Mouse (Mus musculus) embryo, embryonic 11.5 days (tissue): ENCODE measurements around the gene Slc39a2.
A peak's percentile ranks its signal among the peaks of the same experiment; 100 is the strongest.
"Not testable (repeated sequence)": the region's sequence is repeated elsewhere in the genome, so short reads cannot be mapped to it uniquely, and the experiment has no call there.

Source experiments
- DNase-seq: peaks from one replicate; pipeline ENCODE4 v3.0.0-alpha.2; 2012; ENCODE audit warnings: low read depth, low spot score

Slc39a2 gene

GRCm38 (mm10) chr14:51892191-51892939, at the start of gene Slc39a2:
Slc39a2 (plus strand) TSS chr14:51892889.
- no peak for DNase-seq

- no peak for DNase-seq
Measured at GRCm38 (mm10) chr14:51843882-51844281, 48.8 kb upstream of the Slc39a2 start.

- no peak for DNase-seq
Measured at GRCm38 (mm10) chr14:51846566-51846965, 46.1 kb upstream of the Slc39a2 start.

- not testable (repeated sequence) for DNase-seq
Measured at GRCm38 (mm10) chr14:51851006-51851405, 41.7 kb upstream of the Slc39a2 start.

- DNase-seq: no peak
Measured at GRCm38 (mm10) chr14:51853399-51853798, 39.3 kb upstream of the Slc39a2 start, which contains the start of gene Ear6. Ear6 (plus strand) TSS chr14:51853699.

- not testable (repeated sequence) for DNase-seq
Measured at GRCm38 (mm10) chr14:51855280-51855679, 37.4 kb upstream of the Slc39a2 start.

GRCm38 (mm10) chr14:51863603-51864002, 29.1 kb upstream of the Slc39a2 start:
- DNase-seq: peak; percentile 7

- DNase-seq: no peak
Measured at GRCm38 (mm10) chr14:51870756-51871155, 21.9 kb upstream of the Slc39a2 start.

GRCm38 (mm10) chr14:51871741-51872140, 20.9 kb upstream of the Slc39a2 start:
- no peak for DNase-seq

GRCm38 (mm10) chr14:51877517-51877916, 15.2 kb upstream of the Slc39a2 start:
- DNase-seq: no peak

- peak; percentile 67 for DNase-seq
Measured at GRCm38 (mm10) chr14:51883527-51884030, 9.1 kb upstream of the Slc39a2 start.

- DNase-seq: peak; percentile 40
Measured at GRCm38 (mm10) chr14:51884031-51884544, 8.6 kb upstream of the Slc39a2 start.

- peak; percentile 93 for DNase-seq
Measured at GRCm38 (mm10) chr14:51884598-51885331, 7.9 kb upstream of the Slc39a2 start, which contains the start of gene Mettl17. Mettl17 (plus strand) TSS chr14:51884842.

- no peak for DNase-seq
Measured at GRCm38 (mm10) chr14:51886051-51886450, 6.6 kb upstream of the Slc39a2 start.

- no peak for DNase-seq
Measured at GRCm38 (mm10) chr14:51889833-51890232, 2.9 kb upstream of the Slc39a2 start.

- DNase-seq: no peak
Measured at GRCm38 (mm10) chr14:51893094-51893794, 555 bp downstream of the Slc39a2 start.

GRCm38 (mm10) chr14:51893809-51894208, 1.1 kb downstream of the Slc39a2 start:
- DNase-seq: no peak

- DNase-seq: no peak
Measured at GRCm38 (mm10) chr14:51895071-51895470, 2.4 kb downstream of the Slc39a2 start.

- DNase-seq: no peak
Measured at GRCm38 (mm10) chr14:51896019-51896418, 3.3 kb downstream of the Slc39a2 start.

GRCm38 (mm10) chr14:51896539-51897170, 4.0 kb downstream of the Slc39a2 start:
- no peak for DNase-seq

- DNase-seq: no peak
Measured at GRCm38 (mm10) chr14:51899351-51899750, 6.7 kb downstream of the Slc39a2 start.
